Mouse (Mus musculus) erythroblast, embryonic 14.5 days (primary cell): ENCODE measurements at regions not wholly inside any gene's neighbourhood (a gene's known extent, or its start where the extent isn't known, plus 50 kb on each side); places are given as distances from the start of the nearest gene placed in this dataset.

Source experiments
- H3K27me3 ChIP-seq: 2 replicates; pipeline ENCODE4 v1.6.1; 2012; ENCODE audit warnings: inconsistent platforms; ENCODE audit not compliant: control insufficient read depth
- H3K36me3 ChIP-seq: 2 replicates; pipeline ENCODE4 v1.6.1; 2012; ENCODE audit warnings: mild to moderate bottlenecking, inconsistent platforms; ENCODE audit not compliant: control insufficient read depth
- H3K4me1 ChIP-seq: 2 replicates; pipeline ENCODE4 v1.6.1; 2012; ENCODE audit warnings: inconsistent platforms; ENCODE audit not compliant: control insufficient read depth
- H3K4me3 ChIP-seq: replicated peaks from 2 replicates; pipeline ENCODE3; 2012; ENCODE audit warnings: moderate library complexity, mild to moderate bottlenecking, inconsistent platforms
- H3K9me3 ChIP-seq: 2 replicates; pipeline ENCODE4 v1.6.1; 2012; ENCODE audit warnings: low read length, inconsistent platforms, mixed read lengths; ENCODE audit not compliant: control insufficient read depth
- GATA1 ChIP-seq: IDR thresholded peaks from 2 replicates; pipeline ENCODE4 v1.6.1; 2012; ENCODE audit warnings: low read length, inconsistent platforms, mixed read lengths
- TAL1 ChIP-seq: IDR thresholded peaks from 3 replicates; pipeline ENCODE4 v1.6.1; 2012; ENCODE audit warnings: low read length, inconsistent platforms, mixed read lengths

GRCm38 (mm10) chr12:25359931-25360330 is 263.0 kb upstream of the Id2 start:
- Histone ChIP-seq H3K4me1 (no peaks in the 10 kb centered on the region), H3K4me3 (no peak overlapping the region), H3K27me3 (no peaks in the 10 kb centered on the region), H3K9me3 (no peaks in the 10 kb centered on the region), H3K36me3 (no peaks in the 10 kb centered on the region)
- no peak for TF ChIP-seq GATA1
- no peak for TF ChIP-seq TAL1

- Histone ChIP-seq H3K36me3 (no peaks in the 10 kb centered on the region), H3K4me3 (no peak overlapping the region), H3K4me1 (no peaks in the 10 kb centered on the region), H3K9me3 (no peaks in the 10 kb centered on the region), H3K27me3 (no peaks in the 10 kb centered on the region)
- no peak for TF ChIP-seq TAL1
Observed at GRCm38 (mm10) chr12:25358846-25359525, 262.0 kb upstream of the Id2 start.

DNA sequence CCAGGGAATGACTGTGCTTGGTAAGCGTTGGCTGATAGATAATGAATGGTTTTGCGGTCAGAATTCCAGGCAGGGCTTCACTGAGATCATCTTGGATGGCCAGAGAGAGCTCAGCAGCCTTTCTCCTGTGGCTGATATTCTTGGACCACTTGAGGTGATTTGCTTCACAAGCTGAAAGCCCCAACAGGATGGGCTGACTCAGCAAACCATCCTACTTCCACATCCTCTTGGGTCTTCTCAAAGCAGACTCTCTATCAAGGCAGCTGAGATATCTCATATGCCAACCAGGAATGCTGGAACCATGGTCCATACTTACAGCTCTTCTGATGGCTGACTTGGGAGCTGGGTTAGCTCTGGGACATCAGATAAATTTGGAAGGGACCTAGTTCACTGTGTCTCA is 259.8 kb upstream of the Id2 start:
- Histone ChIP-seq H3K4me1 (no peaks in the 10 kb centered on the region), H3K27me3 (no peaks in the 10 kb centered on the region), H3K36me3 (no peaks in the 10 kb centered on the region), H3K9me3 (no peaks in the 10 kb centered on the region), H3K4me3 (no peak overlapping the region)
- no peak for TF ChIP-seq GATA1
- TF ChIP-seq TAL1, result no peak

GRCm38 (mm10) chr12:25355217-25355616 is 258.3 kb upstream of the Id2 start:
- Histone ChIP-seq H3K4me1 (no peaks in the 10 kb centered on the region), H3K27me3 (no peaks in the 10 kb centered on the region), H3K4me3 (no peak overlapping the region), H3K36me3 (no peaks in the 10 kb centered on the region), H3K9me3 (no peaks in the 10 kb centered on the region)
- TF ChIP-seq TAL1, result no peak

DNA sequence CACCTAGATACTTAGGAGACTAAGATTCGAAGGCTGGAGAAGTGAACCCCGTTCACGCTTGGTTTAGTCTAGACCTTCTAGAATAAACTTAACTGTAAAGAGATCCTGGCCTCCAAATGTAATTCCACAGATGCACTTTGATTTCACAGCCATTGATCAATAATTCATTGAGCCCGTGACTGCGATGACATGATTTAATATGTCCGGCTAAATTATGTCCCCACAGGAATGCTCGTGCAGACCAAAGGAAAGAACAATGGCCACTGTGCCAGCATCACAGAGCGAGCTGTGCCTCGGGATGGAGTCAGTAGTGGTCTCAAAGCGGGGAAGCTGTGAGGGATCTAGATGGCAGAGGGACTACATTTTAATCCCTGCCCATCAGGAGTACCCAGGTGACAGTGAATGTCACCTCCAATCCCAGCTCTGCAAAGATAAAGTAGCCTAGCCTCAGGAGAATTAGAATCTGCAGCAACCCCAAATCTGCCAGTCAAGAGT is 256.5 kb upstream of the Id2 start:
- H3K9me3 ChIP-seq, result no peaks in the 10 kb centered on the region
- H3K4me1 ChIP-seq, result no peaks in the 10 kb centered on the region
- TF ChIP-seq TAL1, result no peak
- TF ChIP-seq GATA1, result no peak
- no peak overlapping the region for H3K4me3 ChIP-seq
- no peaks in the 10 kb centered on the region for H3K27me3 ChIP-seq
- H3K36me3 ChIP-seq, result no peaks in the 10 kb centered on the region

- H3K9me3 ChIP-seq, result no peaks in the 10 kb centered on the region
- TF ChIP-seq TAL1 (no peak), GATA1 (no peak)
- H3K36me3 ChIP-seq, result no peaks in the 10 kb centered on the region
- no peaks in the 10 kb centered on the region for H3K4me1 ChIP-seq
- no peaks in the 10 kb centered on the region for H3K27me3 ChIP-seq
- H3K4me3 ChIP-seq, result no peak overlapping the region
Observed at GRCm38 (mm10) chr12:25352160-25352559, 255.2 kb upstream of the Id2 start.

GRCm38 (mm10) chr12:25344354-25344753 is 247.4 kb upstream of the Id2 start:
- H3K27me3 ChIP-seq, result no peaks in the 10 kb centered on the region
- H3K4me1 ChIP-seq, result no peaks in the 10 kb centered on the region
- H3K9me3 ChIP-seq, result no peaks in the 10 kb centered on the region
- H3K36me3 ChIP-seq, result no peaks in the 10 kb centered on the region
- H3K4me3 ChIP-seq, result no peak overlapping the region
- no peak for TF ChIP-seq GATA1
- TF ChIP-seq TAL1, result no peak

- TF ChIP-seq TAL1 (no peak), GATA1 (no peak)
- no peaks in the 10 kb centered on the region for H3K36me3 ChIP-seq
- no peak overlapping the region for H3K4me3 ChIP-seq
- no peaks in the 10 kb centered on the region for H3K9me3 ChIP-seq
- no peaks in the 10 kb centered on the region for H3K4me1 ChIP-seq
- no peaks in the 10 kb centered on the region for H3K27me3 ChIP-seq
Observed at GRCm38 (mm10) chr12:25338771-25339170, 241.8 kb upstream of the Id2 start.

- H3K9me3 ChIP-seq, result no peaks in the 10 kb centered on the region
- no peaks in the 10 kb centered on the region for H3K36me3 ChIP-seq
- H3K27me3 ChIP-seq, result no peaks in the 10 kb centered on the region
- H3K4me1 ChIP-seq, result no peaks in the 10 kb centered on the region
- TF ChIP-seq GATA1, result no peak
- TF ChIP-seq TAL1, result no peak
- H3K4me3 ChIP-seq, result no peak overlapping the region
Observed at GRCm38 (mm10) chr12:25335930-25336329, 239.0 kb upstream of the Id2 start.

GRCm38 (mm10) chr12:25335069-25335468 is 238.1 kb upstream of the Id2 start:
- Histone ChIP-seq H3K9me3 (no peaks in the 10 kb centered on the region), H3K27me3 (no peaks in the 10 kb centered on the region), H3K4me3 (no peak overlapping the region), H3K4me1 (no peaks in the 10 kb centered on the region), H3K36me3 (no peaks in the 10 kb centered on the region)
- TF ChIP-seq TAL1 (no peak), GATA1 (no peak)
